In genomic region chr6:91173221-91173880, GRCm38 (mm10) we compare ENCODE assay signal across 9 mouse cellular contexts. TPM values are rescaled to one million over a fixed set of nuclear protein-coding genes. Genes with fewer than 3 reads are reported as not detected.
DNase-seq lines count a peak whose midpoint lies in the region; ATAC-seq and TF ChIP-seq lines count a peak whose summit lies in the region.
"Had no signal": no experiment of that assay in that cellular context is flagged by ENCODE, and none has a peak within 500 bp of the region (broad histone marks: within the 10 kb centered on the region; RNA-seq: fewer than 3 reads in every experiment).

No protein-coding gene starts in this region.

- H3K9ac ChIP-seq in limb, embryonic 11.5 days (ENCODE audit: low read length): no peak overlapping the region
- H3K9ac ChIP-seq in midbrain, embryonic 14.5 days (replicated peaks; ENCODE audit: low read length): no peak overlapping the region
- H3K9ac ChIP-seq: liver, embryonic 15.5 days had no signal

- no peak overlapping the region for H3K4me3 ChIP-seq in gastrocnemius, adult 2 months
- no peak overlapping the region for H3K4me3 ChIP-seq in limb, embryonic 11.5 days (ENCODE audit: low read depth, low read length)
- H3K4me3 ChIP-seq in midbrain, embryonic 14.5 days (replicated peaks; ENCODE audit: low read depth, low read length): no peak overlapping the region
- H3K4me3 ChIP-seq: liver, embryonic 15.5 days had no signal

- intact Hi-C loops in gastrocnemius, adult 2 months (cut with DNase I): loop anchor here (2.0 kb wide), 1 partner anchor 107 kb away; no protein-coding TSS in a partner anchor

- WGBS in limb, embryonic 11.5 days: 46% methylated on average over 7 of the region's 7 CpGs
- 51% methylated on average over 7 of the region's 7 CpGs for WGBS in midbrain, embryonic 14.5 days

- peaks cover 3% of the 10 kb centered on the region; the same call in 1 of the 2 replicates for H3K36me3 ChIP-seq in limb, embryonic 11.5 days (ENCODE audit: control insufficient read depth, insufficient read depth, low read length)
- peaks cover 46% of the 10 kb centered on the region for H3K36me3 ChIP-seq in midbrain, embryonic 14.5 days (ENCODE audit: control insufficient read depth, insufficient read depth, low read length)

- no peak overlapping the region for H3K4me2 ChIP-seq in limb, embryonic 11.5 days (ENCODE audit: low read depth, severe bottlenecking)
- H3K4me2 ChIP-seq in midbrain, embryonic 14.5 days (ENCODE audit: low read length): no peak overlapping the region
- H3K4me2 ChIP-seq: liver, embryonic 15.5 days had no signal

- ATAC-seq in limb, embryonic 11.5 days (ENCODE audit: insufficient number of reproducible peaks, low FRiP score, low TSS enrichment, low read depth): peak; percentile 51
- ATAC-seq in midbrain, embryonic 14.5 days (ENCODE audit: low FRiP score, low TSS enrichment): peak; percentile 57; the same call in 1 of the 2 replicates

- no peaks in the 10 kb centered on the region for H3K9me3 ChIP-seq in limb, embryonic 11.5 days (ENCODE audit: control insufficient read depth, low read length)
- H3K9me3 ChIP-seq in midbrain, embryonic 14.5 days (ENCODE audit: control insufficient read depth, low read length): no peaks in the 10 kb centered on the region
- H3K9me3 ChIP-seq: liver, embryonic 15.5 days had no signal

- no peaks in the 10 kb centered on the region for H3K4me1 ChIP-seq in limb, embryonic 11.5 days (ENCODE audit: control insufficient read depth, insufficient read depth, low read length)
- no peaks in the 10 kb centered on the region for H3K4me1 ChIP-seq in midbrain, embryonic 14.5 days (ENCODE audit: control insufficient read depth, insufficient read depth, low read length)

- no peaks in the 10 kb centered on the region for H3K27me3 ChIP-seq in limb, embryonic 11.5 days (ENCODE audit: control insufficient read depth, insufficient read depth, low read length)
- no peaks in the 10 kb centered on the region for H3K27me3 ChIP-seq in midbrain, embryonic 14.5 days (ENCODE audit: control insufficient read depth, insufficient read depth, low read length)
- H3K27me3 ChIP-seq: liver, embryonic 15.5 days had no signal

- no peak overlapping the region for H3K27ac ChIP-seq in gastrocnemius, adult 2 months
- H3K27ac ChIP-seq in limb, embryonic 11.5 days (replicated peaks; ENCODE audit: low read depth, low read length): no peak overlapping the region
- no peak overlapping the region for H3K27ac ChIP-seq in midbrain, embryonic 14.5 days (replicated peaks; ENCODE audit: low read depth, low read length)
- H3K27ac ChIP-seq: liver, embryonic 15.5 days had no signal

- TF ChIP-seq CTCF in gastrocnemius, adult 2 months (IDR thresholded peaks at IDR 0.05): peak; percentile 79

- DNase-seq in ovary, postnatal 10 days (ENCODE audit: low spot score): peak; percentile 45
- no peak for DNase-seq in ovary, adult 18-20 months (ENCODE audit: low spot score)
- peak; percentile 84 for DNase-seq in cerebellum, postnatal 10 days
- peak; percentile 84 for DNase-seq in gastrocnemius, adult 2 months
- DNase-seq in hindlimb bud, embryonic 11.5 days (ENCODE audit: extremely low spot score, low read depth, low spot score): peak; percentile 33
- peak; percentile 85 for DNase-seq in limb, embryonic 11.5 days (ENCODE audit: low spot score)
- peak; percentile 72 for DNase-seq in midbrain, embryonic 14.5 days
- peak; percentile 52 to 72 for DNase-seq in urinary bladder, postnatal 4 days (ENCODE audit: low spot score in 2 of 2)

RNA-seq across cellular contexts. Expression of gene Hdac11, which starts 16.9 kb away (rescaled TPM):
- 1 to 10 TPM; 5.1 to 6.5 TPM for total RNA-seq in gastrocnemius, adult 2 months (2021)
- polyA plus RNA-seq in limb, embryonic 11.5 days (2014; fragmentation: Nextera tagmentation; extraction: Ambion mirVana): 13.8 and 14.3 TPM in 2 replicates
- polyA plus RNA-seq in midbrain, embryonic 14.5 days (2014; fragmentation: Nextera tagmentation; extraction: Ambion mirVana): 42.1 and 50.3 TPM in 2 replicates

RNA-seq across cellular contexts. Expression of gene Fbln2, which starts 38.9 kb away (rescaled TPM):
- 10 to 100 TPM; 43.6 to 64.7 TPM for total RNA-seq in gastrocnemius, adult 2 months (2021)
- 78.7 and 79.9 TPM in 2 replicates for polyA plus RNA-seq in limb, embryonic 11.5 days (2014; fragmentation: Nextera tagmentation; extraction: Ambion mirVana)
- 4.8 and 12.0 TPM in 2 replicates for polyA plus RNA-seq in midbrain, embryonic 14.5 days (2014; fragmentation: Nextera tagmentation; extraction: Ambion mirVana)

RNA-seq across cellular contexts. Expression of gene Nup210, which starts 56.7 kb away (rescaled TPM):
- total RNA-seq in gastrocnemius, adult 2 months (2021): 10 to 100 TPM; 18.8 to 31.7 TPM
- polyA plus RNA-seq in limb, embryonic 11.5 days (2014; fragmentation: Nextera tagmentation; extraction: Ambion mirVana): 4.3 and 4.4 TPM in 2 replicates
- 17.1 and 28.0 TPM in 2 replicates for polyA plus RNA-seq in midbrain, embryonic 14.5 days (2014; fragmentation: Nextera tagmentation; extraction: Ambion mirVana)
